14 mouse cellular contexts compared by ENCODE assay signal in genomic region chr12:33359878-33360482, GRCm38 (mm10). TPM values are rescaled to one million over a fixed set of nuclear protein-coding genes. Genes with fewer than 3 reads are reported as not detected.
A peak's percentile ranks its signal among the peaks of the same experiment; 100 is the strongest.
DNase-seq lines count a peak whose midpoint lies in the region; ATAC-seq and TF ChIP-seq lines count a peak whose summit lies in the region.
"Had no signal": no experiment of that assay in that cellular context is flagged by ENCODE, and none has a peak within 500 bp of the region (broad histone marks: within the 10 kb centered on the region; RNA-seq: fewer than 3 reads in every experiment).

No protein-coding gene starts in this region.

- H3K4me1 ChIP-seq in forebrain, embryonic 14.5 days (ENCODE audit: control insufficient read depth, insufficient read depth, low read length) = 0 out of 2 replicates have a peak, but pooled peaks cover 6% of the 10 kb centered on the region
- no peaks in the 10 kb centered on the region for H3K4me1 ChIP-seq in forebrain, embryonic 10.5 days
- H3K4me1 ChIP-seq in forebrain, embryonic 16.5 days (replicated peaks; ENCODE audit: control insufficient read depth, insufficient read depth, low read length) = peaks cover 12% of the 10 kb centered on the region
- H3K4me1 ChIP-seq in kidney, embryonic 14.5 days (ENCODE audit: control insufficient read depth, insufficient read depth, low read length) = no peaks in the 10 kb centered on the region

- ATAC-seq in forebrain, embryonic 14.5 days = 0 out of 2 replicates have a peak, but pooled peaks have one; percentile 19
- peak; percentile 24; the same call in 1 of the 2 replicates for ATAC-seq in forebrain, embryonic 16.5 days
- no peak for ATAC-seq in kidney, embryonic 14.5 days (ENCODE audit: low FRiP score, low TSS enrichment)
- ATAC-seq: activated CD4-positive, CD25-positive, alpha-beta regulatory T cell, adult 4 months had no signal

- no peak overlapping the region for H3K9ac ChIP-seq in forebrain, embryonic 14.5 days (ENCODE audit: low read length)
- H3K9ac ChIP-seq in forebrain, embryonic 16.5 days (replicated peaks; ENCODE audit: low read depth, low read length) = no peak overlapping the region
- no peak overlapping the region for H3K9ac ChIP-seq in kidney, embryonic 14.5 days (ENCODE audit: low read depth, low read length)
- H3K9ac ChIP-seq: lung, embryonic 15.5 days had no signal

- intact Hi-C loops in left cerebral cortex, adult 2 months (cut with DNase I) = no loop called here

- H3K36me3 ChIP-seq in forebrain, embryonic 14.5 days (ENCODE audit: control insufficient read depth, insufficient read depth, low read length) = no peaks in the 10 kb centered on the region
- peaks cover 9% of the 10 kb centered on the region; the same call in 1 of the 2 replicates for H3K36me3 ChIP-seq in forebrain, embryonic 10.5 days (replicated peaks)
- no peaks in the 10 kb centered on the region for H3K36me3 ChIP-seq in forebrain, embryonic 16.5 days (ENCODE audit: control insufficient read depth, insufficient read depth)
- H3K36me3 ChIP-seq in kidney, embryonic 14.5 days (ENCODE audit: control insufficient read depth, insufficient read depth, low read length) = peaks cover 7% of the 10 kb centered on the region; the same call in 1 of the 2 replicates
- H3K36me3 ChIP-seq: lung, embryonic 15.5 days had no signal

- no peaks in the 10 kb centered on the region for H3K9me3 ChIP-seq in forebrain, embryonic 14.5 days (replicated peaks; ENCODE audit: control insufficient read depth, low read length)
- no peaks in the 10 kb centered on the region for H3K9me3 ChIP-seq in forebrain, embryonic 10.5 days
- H3K9me3 ChIP-seq in forebrain, embryonic 16.5 days (ENCODE audit: control insufficient read depth, low read length) = no peaks in the 10 kb centered on the region
- H3K9me3 ChIP-seq in kidney, embryonic 14.5 days (ENCODE audit: control insufficient read depth, low read length) = no peaks in the 10 kb centered on the region
- H3K9me3 ChIP-seq: lung, embryonic 15.5 days had no signal

- WGBS in forebrain, embryonic 14.5 days = 80% methylated on average over 5 of the region's 5 CpGs
- WGBS in forebrain, embryonic 10.5 days = 88% methylated on average over 5 of the region's 5 CpGs
- 63% methylated on average over 5 of the region's 5 CpGs for WGBS in forebrain, embryonic 16.5 days
- 91% methylated on average over 5 of the region's 5 CpGs for WGBS in kidney, embryonic 14.5 days

- no peak for TF ChIP-seq CTCF in left cerebral cortex, adult 2 months (IDR thresholded peaks at IDR 0.05)

- H3K4me3 ChIP-seq in forebrain, embryonic 14.5 days (ENCODE audit: low read depth, low read length) = no peak overlapping the region
- no peak overlapping the region for H3K4me3 ChIP-seq in forebrain, embryonic 10.5 days
- H3K4me3 ChIP-seq in left cerebral cortex, adult 2 months = no peak overlapping the region
- no peak overlapping the region for H3K4me3 ChIP-seq in forebrain, embryonic 16.5 days (replicated peaks; ENCODE audit: low read length)
- H3K4me3 ChIP-seq in kidney, embryonic 14.5 days (ENCODE audit: low read length) = no peak overlapping the region
- H3K4me3 ChIP-seq: lung, embryonic 15.5 days had no signal

- no peak overlapping the region for H3K4me2 ChIP-seq in forebrain, embryonic 14.5 days (ENCODE audit: low read length)
- no peak overlapping the region for H3K4me2 ChIP-seq in forebrain, embryonic 16.5 days (ENCODE audit: low read length)
- no peak overlapping the region for H3K4me2 ChIP-seq in kidney, embryonic 14.5 days (replicated peaks; ENCODE audit: low read depth, low read length)
- H3K4me2 ChIP-seq: lung, embryonic 15.5 days had no signal

- DNase-seq in forebrain, embryonic 14.5 days (ENCODE audit: low spot score) = no peak
- DNase-seq in forebrain, embryonic 10.5 days (ENCODE audit: extremely low spot score, low spot score) = no peak
- DNase-seq in left cerebral cortex, adult 2 months (ENCODE audit: extremely low spot score in 1 of 2, low spot score in 2 of 2) = no peak
- no peak for DNase-seq in left cerebral cortex, adult 18-20 months (ENCODE audit: low spot score in 2 of 2)
- DNase-seq in adrenal gland, adult 8-10 months = peak; percentile 38
- DNase-seq: liver had no signal

- peak overlapping the region; percentile 46 for H3K27ac ChIP-seq in forebrain, embryonic 14.5 days (ENCODE audit: low read depth, low read length)
- no peak overlapping the region for H3K27ac ChIP-seq in forebrain, embryonic 10.5 days
- peak overlapping the region; percentile 70 for H3K27ac ChIP-seq in left cerebral cortex, adult 2 months
- peak overlapping the region; percentile 13; the same call in 1 of the 2 replicates for H3K27ac ChIP-seq in forebrain, embryonic 16.5 days (ENCODE audit: low read length)
- H3K27ac ChIP-seq in kidney, embryonic 14.5 days (ENCODE audit: low read depth, low read length) = no peak overlapping the region

- H3K27me3 ChIP-seq in forebrain, embryonic 14.5 days (replicated peaks; ENCODE audit: control insufficient read depth, insufficient read depth, low read length) = no peaks in the 10 kb centered on the region
- no peaks in the 10 kb centered on the region for H3K27me3 ChIP-seq in forebrain, embryonic 10.5 days (ENCODE audit: poor library complexity, severe bottlenecking)
- no peaks in the 10 kb centered on the region for H3K27me3 ChIP-seq in forebrain, embryonic 16.5 days (replicated peaks; ENCODE audit: control insufficient read depth, insufficient read depth, low read length)
- no peaks in the 10 kb centered on the region for H3K27me3 ChIP-seq in kidney, embryonic 14.5 days (ENCODE audit: control insufficient read depth, insufficient read depth, low read length)
- H3K27me3 ChIP-seq: lung, embryonic 15.5 days had no signal

RNA-seq across cellular contexts. Expression of gene Efcab10, which starts 34.7 kb away (rescaled TPM):
- 4.2 and 4.3 TPM in 2 replicates for polyA plus RNA-seq in forebrain, embryonic 14.5 days (2014; fragmentation: Nextera tagmentation; extraction: Ambion mirVana)
- 0.89 and 0.90 TPM in 2 replicates for polyA plus RNA-seq in forebrain, embryonic 10.5 days (2016; fragmentation: Nextera tagmentation; extraction: Ambion mirVana)
- 1 to 10 TPM; 1.5 to 2.6 TPM for total RNA-seq in left cerebral cortex, adult 2 months (2021)
- total RNA-seq in left cerebral cortex, adult 18-20 months (2021) = 1 to 10 TPM; 3.3 to 4.3 TPM
- under 1 TPM; 0.52 to 0.92 (median 0.84) TPM for total RNA-seq in adrenal gland, adult 8-10 months (2022)
- polyA plus RNA-seq in forebrain, embryonic 16.5 days (2015; fragmentation: Nextera tagmentation; extraction: Ambion mirVana) = 2.0 and 2.1 TPM in 2 replicates
- 0.93 TPM in 1 of 2 replicates, not detected in the other for polyA plus RNA-seq in kidney, embryonic 14.5 days (2014; fragmentation: Nextera tagmentation; extraction: Ambion mirVana)
- total RNA-seq: common myeloid progenitor, adult 5-6 weeks; granulocyte monocyte progenitor cell, adult 5-6 weeks; heart, postnatal 10 days; megakaryocyte, adult 5-6 weeks had no signal
- polyA plus RNA-seq: activated CD4-positive, CD25-positive, alpha-beta regulatory T cell, adult 4 months had no signal

Comparison
In these comparisons a context has a peak if more than half of its experiments do, and no peak if none do; other contexts are left out.
1. H3K27ac ChIP-seq: peak in forebrain, embryonic 14.5 days (single experiment), left cerebral cortex, adult 2 months (single experiment) and forebrain, embryonic 16.5 days (single experiment); none in forebrain, embryonic 10.5 days (single experiment) and kidney, embryonic 14.5 days (single experiment).